Mouse (Mus musculus) left cerebral cortex, adult 18-20 months (tissue): ENCODE results near the gene Mucl3. TPM values are rescaled to one million over a fixed set of nuclear protein-coding genes. Genes with fewer than 3 reads are reported as not detected.

ENCODE experiments used
- DNase-seq, 2 experiments: peaks; one replicate each; pipeline ENCODE4 v3.0.0; 2021 to 2022; ENCODE audit warnings: low spot score in 2 of 2, mixed read lengths in 1 of 2
- long read RNA-seq, 2 experiments: library from polyadenylated mRNA; stranded (forward); transcript quantifications; one replicate each; pipeline ENCODE4 v2.0.0; 2021
- total RNA-seq, 2 experiments: library from RNA; stranded (reverse); gene quantifications; 2 replicates each; pipeline ENCODE4 v1.2.3; 2021

Mucl3 gene
- total RNA-seq = not detected
- long read RNA-seq, experiment 1 = 0 reads
- long read RNA-seq, experiment 2 = 0 reads

- DNase-seq = no peak
Measured at GRCm38 (mm10) chr17:35643609-35644236, at the start of gene Mucl3. Gene Mucl3 (minus strand): TSS chr17:35643695.

- DNase-seq = no peak
Measured at GRCm38 (mm10) chr17:35692368-35692767, 48.9 kb upstream of the Mucl3 start.

- no peak for DNase-seq
Measured at GRCm38 (mm10) chr17:35691811-35692210, 48.3 kb upstream of the Mucl3 start.

DNA sequence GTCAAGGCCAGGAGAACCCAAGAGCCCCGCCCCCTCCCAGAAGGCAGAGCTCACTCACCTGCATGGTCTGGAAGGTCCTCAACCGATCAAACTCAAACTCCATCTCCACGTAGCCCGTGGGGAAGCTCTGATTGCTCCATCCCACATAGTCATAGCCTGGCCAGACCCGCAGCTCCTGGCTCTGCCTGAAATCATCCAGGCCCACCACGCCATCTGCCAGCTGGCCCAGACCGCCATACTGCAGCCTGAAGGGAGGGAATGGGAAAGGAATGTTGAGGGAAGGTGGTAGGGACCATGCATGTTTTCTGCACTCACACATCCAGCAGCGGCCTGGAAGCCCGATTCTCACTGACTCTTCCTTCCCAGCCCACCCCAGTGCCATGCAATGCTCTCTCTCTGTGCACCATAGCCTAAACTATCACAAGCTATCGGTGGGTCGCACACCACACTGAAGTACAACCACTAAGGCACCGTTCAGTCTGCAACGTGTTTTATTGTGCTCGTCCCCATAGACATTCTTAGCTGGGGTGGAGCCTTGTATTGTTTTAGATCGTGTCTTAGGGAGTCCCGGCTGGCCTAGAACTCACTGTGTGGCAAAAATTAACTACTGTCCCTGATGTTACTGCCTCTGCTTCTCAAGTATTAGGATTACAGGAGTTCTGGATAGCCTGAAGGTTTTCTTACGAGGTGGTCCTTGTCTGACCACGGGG, 46.6 kb upstream of the Mucl3 start:
- DNase-seq = no peak

DNA sequence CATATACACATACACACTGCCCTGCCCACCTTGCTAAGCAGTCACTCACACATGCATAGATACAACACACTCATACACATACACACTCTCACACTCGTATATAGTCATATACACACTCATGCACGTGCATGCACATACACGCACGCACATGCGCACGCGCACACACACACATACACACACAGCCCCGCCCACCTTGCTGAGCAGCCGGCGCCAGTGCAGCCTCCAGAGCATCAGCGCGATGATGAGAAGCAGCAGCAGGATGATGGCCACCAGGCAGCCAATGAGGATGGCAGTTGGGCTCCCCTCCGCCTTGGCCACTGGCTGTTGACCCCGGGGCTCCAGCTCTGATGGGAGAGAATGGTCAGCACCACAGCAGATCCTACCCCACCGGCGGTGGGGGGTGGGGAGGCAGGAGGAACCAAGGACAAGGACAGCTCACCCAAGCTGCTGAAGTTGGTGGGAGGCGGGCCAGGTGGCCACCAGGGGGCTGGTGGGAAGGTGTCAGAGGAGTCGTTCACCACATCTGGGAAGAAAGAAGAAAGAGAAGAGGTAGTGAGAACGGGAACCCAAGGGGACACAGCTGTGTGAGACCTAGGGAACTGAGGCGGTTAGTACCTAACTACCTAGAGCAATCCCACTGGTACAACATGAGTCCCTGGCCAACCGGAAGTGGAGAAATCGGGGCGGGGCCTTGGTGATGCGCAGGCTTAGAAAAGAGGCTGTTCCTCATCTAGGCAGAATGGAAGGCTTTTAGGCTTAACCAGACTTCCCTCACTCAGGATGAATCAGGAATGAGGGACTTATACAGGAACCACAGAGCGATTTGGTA, 45.1 kb upstream of the Mucl3 start:
- no peak for DNase-seq

DNA sequence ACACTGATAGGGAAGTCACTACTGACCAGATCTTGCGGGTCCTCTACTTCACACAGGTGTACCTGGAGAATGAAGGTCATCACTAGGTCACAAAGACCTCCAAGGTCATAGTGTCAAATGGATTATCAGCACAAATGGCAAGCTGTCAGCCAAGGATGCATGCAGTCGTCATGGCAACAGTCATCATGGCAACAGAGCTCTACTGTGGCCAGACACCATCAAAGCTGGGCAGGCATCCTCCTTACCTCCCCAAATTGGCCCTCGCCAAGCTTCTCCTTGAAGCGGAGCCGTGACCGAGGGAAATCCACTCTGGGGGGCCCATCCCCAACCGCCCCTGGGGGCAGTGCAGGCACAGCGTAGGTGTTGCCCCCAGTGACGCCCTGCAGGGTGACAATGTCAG, 41.6 kb upstream of the Mucl3 start:
- DNase-seq = no peak

DNA sequence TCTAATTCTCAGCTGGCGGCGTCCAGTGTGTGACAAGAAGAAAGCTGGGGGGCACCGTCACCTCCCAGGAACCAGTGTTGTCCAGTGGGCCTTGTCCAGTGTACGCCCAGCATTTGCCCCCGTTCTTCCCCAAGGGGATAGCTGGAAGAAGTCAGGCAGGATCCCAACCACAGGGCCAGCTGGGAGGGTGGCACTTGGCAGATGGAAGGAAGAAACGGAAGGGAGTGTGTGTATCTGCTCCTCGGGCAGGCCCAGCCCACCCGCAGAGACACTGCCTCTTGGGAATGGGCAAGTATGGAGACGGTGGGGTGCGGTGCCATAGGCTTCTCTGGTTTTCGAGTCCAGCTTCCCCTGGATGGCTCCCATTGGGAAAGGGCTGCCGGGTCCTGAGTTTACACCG, 38.5 kb upstream of the Mucl3 start:
- DNase-seq = no peak

- DNase-seq = no peak
Measured at GRCm38 (mm10) chr17:35680591-35680990, 37.1 kb upstream of the Mucl3 start.

GRCm38 (mm10) chr17:35673416-35674035, 30.0 kb upstream of the Mucl3 start, which contains the start of gene Gtf2h4:
Gene Gtf2h4 (minus strand): TSS chr17:35673739.
- peak; percentile 88 to 90 for DNase-seq

- DNase-seq = no peak
Measured at GRCm38 (mm10) chr17:35672527-35672926, 29.0 kb upstream of the Mucl3 start.

DNA sequence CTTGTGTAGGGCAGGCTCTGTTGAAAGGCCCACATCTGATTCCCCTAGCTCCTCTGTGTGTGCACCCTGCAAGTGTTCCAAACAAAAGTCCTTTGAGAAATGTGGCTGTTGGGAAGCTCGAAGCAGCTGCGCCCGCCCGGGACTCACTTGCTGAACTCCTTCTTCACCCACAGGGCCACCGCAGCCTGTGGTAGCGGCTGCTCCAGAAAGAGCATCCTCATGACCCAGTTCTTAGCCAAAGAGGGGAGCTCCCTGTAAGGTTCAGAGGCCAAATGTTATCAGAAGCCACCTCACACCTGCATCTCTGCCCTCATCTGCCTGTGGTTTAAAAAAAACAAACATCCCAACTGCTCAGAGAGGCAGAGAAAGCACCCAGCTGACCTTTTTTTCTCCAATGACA, 28.4 kb upstream of the Mucl3 start:
- no peak for DNase-seq

GRCm38 (mm10) chr17:35669731-35670130, 26.2 kb upstream of the Mucl3 start:
- DNase-seq = no peak

GRCm38 (mm10) chr17:35667334-35668065, 24.0 kb upstream of the Mucl3 start, which contains the start of gene Vars2:
Gene Vars2 (minus strand): TSS chr17:35667592.
- DNase-seq = peak; percentile 96 to 97

GRCm38 (mm10) chr17:35666851-35667256, 23.4 kb upstream of the Mucl3 start:
- peak in 1 of 2 experiments; percentile 39 for DNase-seq

DNA sequence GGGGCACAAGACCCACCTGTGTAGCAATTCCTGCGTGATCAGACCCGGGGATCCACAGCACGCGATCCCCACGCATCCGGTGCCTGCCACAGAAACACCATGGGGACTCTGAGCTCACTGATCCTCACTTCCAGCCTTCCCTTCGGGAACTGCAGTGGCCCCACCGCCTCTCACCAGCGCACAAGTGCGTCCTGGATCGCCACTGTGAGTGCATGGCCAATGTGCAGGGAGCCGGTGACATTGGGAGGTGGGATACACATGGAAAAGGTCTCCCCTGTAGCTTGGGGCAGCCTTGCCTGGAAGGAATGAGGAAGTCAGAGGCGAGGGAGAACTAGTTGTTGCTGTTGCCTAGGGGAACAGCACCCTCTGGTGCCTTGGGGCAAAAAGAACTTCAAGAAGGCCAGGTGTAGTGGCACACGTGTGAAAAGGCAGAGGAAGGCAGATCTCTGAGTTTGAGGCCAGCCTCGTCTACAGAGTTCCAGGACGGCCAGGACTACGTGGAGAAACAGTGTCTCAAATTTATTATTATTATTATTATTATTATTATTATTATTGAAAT, 22.5 kb upstream of the Mucl3 start:
- peak; percentile 44 to 47 for DNase-seq

DNA sequence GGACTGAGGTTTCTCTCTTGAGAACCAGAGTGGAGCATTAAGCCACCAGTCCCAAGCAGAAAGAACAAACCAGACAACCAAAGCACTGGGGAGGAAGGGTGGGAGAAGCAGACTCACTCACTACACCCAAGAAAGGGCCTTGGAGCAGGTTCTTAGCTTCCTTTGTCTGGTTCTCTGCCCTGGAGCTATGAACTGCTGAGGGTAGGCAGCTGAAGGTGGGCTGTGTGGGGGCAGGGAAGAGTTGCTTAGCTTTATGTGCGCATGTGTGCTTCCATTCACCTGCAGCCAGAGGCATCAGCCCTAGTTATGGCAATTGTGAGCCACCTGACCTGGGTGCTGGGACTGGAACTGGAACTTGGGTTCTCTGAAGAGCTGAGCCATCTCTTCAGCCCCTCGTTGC, 9.6 kb upstream of the Mucl3 start:
- DNase-seq = no peak

DNA sequence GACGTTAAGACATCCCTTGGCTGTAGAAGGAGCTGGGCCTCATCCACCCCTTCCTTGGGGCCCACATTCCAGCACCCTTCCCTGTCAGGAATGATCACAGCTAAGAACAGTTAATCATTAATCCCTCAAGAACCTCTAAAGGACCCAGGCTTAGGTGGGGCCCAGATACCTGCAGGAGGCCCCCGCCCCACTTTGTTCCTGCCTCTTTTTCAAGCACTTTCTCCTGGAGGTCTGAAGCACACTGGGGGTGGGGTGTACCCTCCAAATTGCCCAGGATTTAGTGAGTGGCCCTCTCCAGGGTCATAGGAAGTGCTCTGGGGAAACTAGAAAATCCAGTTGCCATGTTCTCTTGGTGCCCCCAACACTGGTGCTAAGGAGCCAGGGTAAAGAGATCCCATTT, 5.9 kb upstream of the Mucl3 start:
- DNase-seq = no peak

DNA sequence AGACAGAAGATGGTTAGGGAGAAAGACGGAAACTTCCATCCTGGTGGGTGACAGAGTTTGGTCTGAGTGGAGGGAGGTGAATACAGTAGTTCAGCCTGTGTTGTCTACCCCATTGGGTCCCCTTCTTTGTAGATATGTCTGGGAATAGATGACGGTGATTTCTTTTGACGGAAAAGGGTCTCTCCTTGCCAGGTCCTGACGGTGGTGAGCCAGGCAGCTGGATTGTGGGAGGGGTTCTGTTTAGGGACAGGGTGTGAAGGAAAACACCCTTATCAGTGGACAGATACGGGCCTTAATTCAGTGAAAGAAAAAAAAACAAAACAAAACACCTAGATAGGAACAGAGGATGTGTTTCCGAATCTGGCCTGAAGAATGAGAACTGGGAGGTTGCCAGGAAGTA, 4.1 kb downstream of the Mucl3 start:
- no peak for DNase-seq

DNA sequence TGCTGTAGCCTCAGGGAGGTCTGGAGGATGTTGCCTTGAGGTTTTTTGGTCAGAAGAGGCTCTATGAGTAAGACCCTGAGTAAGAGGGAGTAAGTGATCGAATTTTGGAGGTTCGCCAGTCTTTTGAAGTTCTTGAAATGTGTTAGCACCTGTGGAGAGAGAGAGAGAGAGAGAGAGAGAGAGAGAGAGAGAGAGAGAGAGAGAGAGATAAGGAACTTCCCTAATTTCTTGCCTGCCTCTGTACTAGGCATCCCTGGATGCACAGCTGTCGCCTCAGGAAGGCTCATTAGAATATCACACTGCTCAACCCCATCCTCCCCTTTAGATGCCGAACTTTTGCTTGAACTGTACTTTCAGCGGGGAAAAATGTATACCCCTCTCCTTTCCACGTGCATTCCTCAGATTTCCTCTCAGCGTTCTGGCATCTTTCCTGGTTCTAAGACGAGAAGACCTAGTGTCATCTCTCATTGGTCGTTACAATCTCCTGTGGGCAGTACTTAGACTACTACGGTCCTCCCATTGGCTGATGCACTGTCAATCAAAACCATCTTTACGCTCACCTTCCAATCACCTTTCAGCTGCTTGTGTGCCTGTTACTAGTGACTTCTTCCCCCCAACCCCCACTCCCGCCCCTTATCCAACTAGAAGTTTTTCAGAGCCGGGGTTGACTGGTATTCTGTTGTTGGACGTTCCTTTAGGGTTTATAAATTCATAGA, 4.9 kb downstream of the Mucl3 start:
- peak; percentile 18 for DNase-seq

GRCm38 (mm10) chr17:35636363-35636762, 7.1 kb downstream of the Mucl3 start:
- peak; percentile 28 to 44 for DNase-seq
